Mouse (Mus musculus): ENCODE data around the gene Fbxw5.

DNA sequence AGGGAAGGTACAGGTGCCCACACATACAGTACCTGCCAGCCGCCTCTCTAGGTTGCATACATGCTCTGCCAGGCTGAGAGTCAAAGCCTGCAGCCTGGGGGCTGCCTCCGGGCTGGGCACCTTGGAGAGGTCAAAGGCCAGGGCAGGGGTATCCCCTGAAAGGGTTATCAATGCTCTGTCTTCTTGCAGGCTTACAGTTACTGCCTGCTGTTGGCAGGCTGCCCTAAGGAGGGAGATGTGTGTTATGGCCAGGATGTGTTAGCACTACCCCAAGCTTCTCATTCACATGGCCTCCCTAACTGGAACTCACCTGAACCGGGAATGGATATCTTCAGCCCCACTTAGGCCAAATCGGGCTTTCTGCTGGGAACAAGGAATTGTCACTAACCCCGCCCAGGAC, 40.4 kb upstream of the Fbxw5 start:
- TF ChIP-seq CTCF (IDR thresholded peaks at IDR 0.05; ENCODE audit: control insufficient read depth, insufficient read depth, insufficient read length) (no peak), CEBPB (IDR thresholded peaks at IDR 0.05; ENCODE audit: low read depth) (no peak), MAX (IDR thresholded peaks at IDR 0.05) (no peak), FOSL1 (IDR thresholded peaks at IDR 0.05; ENCODE audit: insufficient read depth, low read length, poor library complexity, severe bottlenecking) (no peak), USF1 (IDR thresholded peaks at IDR 0.05; ENCODE audit: low read depth) (no peak)

All from C2C12 (cell line).